Mouse (Mus musculus): ENCODE measurements at regions not wholly inside any gene's neighbourhood (a gene's known extent, or its start where the extent isn't known, plus 50 kb on each side); places are given as distances from the start of the nearest gene placed in this dataset.

- no peak overlapping the region for H3K9ac ChIP-seq (ENCODE audit: low read depth, low read length)
- H3K27me3 ChIP-seq (replicated peaks; ENCODE audit: control insufficient read depth, insufficient read depth, low read length) = no peaks in the 10 kb centered on the region
- 76% methylated on average over 5 of the region's 5 CpGs for WGBS
- H3K4me1 ChIP-seq (replicated peaks; ENCODE audit: control insufficient read depth, insufficient read depth, low read length) = no peaks in the 10 kb centered on the region
- H3K36me3 ChIP-seq (ENCODE audit: control insufficient read depth, insufficient read depth) = no peaks in the 10 kb centered on the region; the same call in 1 of the 2 replicates
- ATAC-seq = no peak
- no peak overlapping the region for H3K4me2 ChIP-seq (replicated peaks; ENCODE audit: low read depth)
- TF ChIP-seq CTCF (IDR thresholded peaks at IDR 0.05; ENCODE audit: low read depth) = no peak
- peaks cover 8% of the 10 kb centered on the region for H3K9me3 ChIP-seq (ENCODE audit: control insufficient read depth)
- H3K4me3 ChIP-seq (ENCODE audit: low read depth, low read length) = no peak overlapping the region
- H3K27ac ChIP-seq (ENCODE audit: low read depth, low read length) = no peak overlapping the region
Observed at GRCm38 (mm10) chr4:82234443-82234842, 471.1 kb downstream of the Nfib start.

- Histone ChIP-seq H3K27ac (ENCODE audit: low read depth, low read length) (no peak overlapping the region), H3K36me3 (ENCODE audit: control insufficient read depth, insufficient read depth) (no peaks in the 10 kb centered on the region), H3K4me2 (replicated peaks; ENCODE audit: low read depth) (no peak overlapping the region), H3K4me3 (ENCODE audit: low read depth, low read length) (no peak overlapping the region), H3K4me1 (replicated peaks; ENCODE audit: control insufficient read depth, insufficient read depth, low read length) (no peaks in the 10 kb centered on the region), H3K9ac (ENCODE audit: low read depth, low read length) (no peak overlapping the region), H3K27me3 (replicated peaks; ENCODE audit: control insufficient read depth, insufficient read depth, low read length) (no peaks in the 10 kb centered on the region), H3K9me3 (ENCODE audit: control insufficient read depth) (no peaks in the 10 kb centered on the region)
- no peak for ATAC-seq
- WGBS = 71% methylated on average over 6 of the region's 6 CpGs
- TF ChIP-seq CTCF (IDR thresholded peaks at IDR 0.05; ENCODE audit: low read depth) = no peak
Observed at GRCm38 (mm10) chr4:82226197-82227119, 479.1 kb downstream of the Nfib start.

- Histone ChIP-seq H3K4me3 (ENCODE audit: low read depth, low read length) (no peak overlapping the region), H3K36me3 (ENCODE audit: control insufficient read depth, insufficient read depth) (no peaks in the 10 kb centered on the region), H3K4me2 (replicated peaks; ENCODE audit: low read depth) (no peak overlapping the region), H3K27ac (ENCODE audit: low read depth, low read length) (no peak overlapping the region), H3K9ac (ENCODE audit: low read depth, low read length) (no peak overlapping the region), H3K9me3 (ENCODE audit: control insufficient read depth) (no peaks in the 10 kb centered on the region), H3K4me1 (replicated peaks; ENCODE audit: control insufficient read depth, insufficient read depth, low read length) (no peaks in the 10 kb centered on the region), H3K27me3 (replicated peaks; ENCODE audit: control insufficient read depth, insufficient read depth, low read length) (no peaks in the 10 kb centered on the region)
- ATAC-seq = no peak
- WGBS = 84% methylated on average over 8 of the region's 8 CpGs
- TF ChIP-seq CTCF (IDR thresholded peaks at IDR 0.05; ENCODE audit: low read depth) = no peak
Observed at GRCm38 (mm10) chr4:82220724-82221123, 484.8 kb downstream of the Nfib start.

GRCm38 (mm10) chr4:82220120-82220714, 485.3 kb downstream of the Nfib start:
- H3K4me1 ChIP-seq (replicated peaks; ENCODE audit: control insufficient read depth, insufficient read depth, low read length) = no peaks in the 10 kb centered on the region
- H3K4me3 ChIP-seq (ENCODE audit: low read depth, low read length) = no peak overlapping the region
- no peaks in the 10 kb centered on the region for H3K27me3 ChIP-seq (replicated peaks; ENCODE audit: control insufficient read depth, insufficient read depth, low read length)
- no peak overlapping the region for H3K4me2 ChIP-seq (replicated peaks; ENCODE audit: low read depth)
- no peaks in the 10 kb centered on the region for H3K36me3 ChIP-seq (ENCODE audit: control insufficient read depth, insufficient read depth)
- 80% methylated on average over 7 of the region's 7 CpGs for WGBS
- no peak for ATAC-seq
- H3K27ac ChIP-seq (ENCODE audit: low read depth, low read length) = no peak overlapping the region
- H3K9ac ChIP-seq (ENCODE audit: low read depth, low read length) = no peak overlapping the region
- no peaks in the 10 kb centered on the region for H3K9me3 ChIP-seq (ENCODE audit: control insufficient read depth)
- TF ChIP-seq CTCF (IDR thresholded peaks at IDR 0.05; ENCODE audit: low read depth) = no peak

- no peaks in the 10 kb centered on the region for H3K36me3 ChIP-seq (ENCODE audit: control insufficient read depth, insufficient read depth)
- no peak overlapping the region for H3K27ac ChIP-seq (ENCODE audit: low read depth, low read length)
- TF ChIP-seq CTCF (IDR thresholded peaks at IDR 0.05; ENCODE audit: low read depth) = no peak
- no peaks in the 10 kb centered on the region for H3K9me3 ChIP-seq (ENCODE audit: control insufficient read depth)
- no peaks in the 10 kb centered on the region for H3K4me1 ChIP-seq (replicated peaks; ENCODE audit: control insufficient read depth, insufficient read depth, low read length)
- H3K4me3 ChIP-seq (ENCODE audit: low read depth, low read length) = no peak overlapping the region
- no peak overlapping the region for H3K4me2 ChIP-seq (replicated peaks; ENCODE audit: low read depth)
- ATAC-seq = no peak
- H3K27me3 ChIP-seq (replicated peaks; ENCODE audit: control insufficient read depth, insufficient read depth, low read length) = no peaks in the 10 kb centered on the region
- 85% methylated on average over 6 of the region's 6 CpGs for WGBS
- H3K9ac ChIP-seq (ENCODE audit: low read depth, low read length) = no peak overlapping the region
Observed at GRCm38 (mm10) chr4:82218616-82219015, 486.9 kb downstream of the Nfib start.

GRCm38 (mm10) chr4:82207031-82207430, 498.5 kb downstream of the Nfib start:
- H3K4me1 ChIP-seq (replicated peaks; ENCODE audit: control insufficient read depth, insufficient read depth, low read length) = no peaks in the 10 kb centered on the region
- no peaks in the 10 kb centered on the region for H3K27me3 ChIP-seq (replicated peaks; ENCODE audit: control insufficient read depth, insufficient read depth, low read length)
- no peaks in the 10 kb centered on the region for H3K9me3 ChIP-seq (ENCODE audit: control insufficient read depth)
- H3K4me2 ChIP-seq (replicated peaks; ENCODE audit: low read depth) = no peak overlapping the region
- no peak overlapping the region for H3K9ac ChIP-seq (ENCODE audit: low read depth, low read length)
- no peak for ATAC-seq
- WGBS = 93% methylated on average over 1 of the region's 1 CpGs
- no peak for TF ChIP-seq CTCF (IDR thresholded peaks at IDR 0.05; ENCODE audit: low read depth)
- H3K27ac ChIP-seq (ENCODE audit: low read depth, low read length) = no peak overlapping the region
- no peaks in the 10 kb centered on the region for H3K36me3 ChIP-seq (ENCODE audit: control insufficient read depth, insufficient read depth)
- H3K4me3 ChIP-seq (ENCODE audit: low read depth, low read length) = no peak overlapping the region
